Mouse (Mus musculus): ENCODE measurements at regions not wholly inside any gene's neighbourhood (a gene's known extent, or its start where the extent isn't known, plus 50 kb on each side); places are given as distances from the start of the nearest gene placed in this dataset.
A peak's percentile ranks its signal among the peaks of the same experiment; 100 is the strongest.

- no peaks in the 10 kb centered on the region for H3K4me1 ChIP-seq
- H3K27me3 ChIP-seq: no peaks in the 10 kb centered on the region
- no peaks in the 10 kb centered on the region for H3K9me3 ChIP-seq (replicated peaks)
- H3K4me2 ChIP-seq (replicated peaks): no peak overlapping the region
- no peak overlapping the region for H3K4me3 ChIP-seq
- H3K27ac ChIP-seq: no peak overlapping the region
- no peak overlapping the region for H3K9ac ChIP-seq
- no peaks in the 10 kb centered on the region for H3K36me3 ChIP-seq
- 72% methylated on average over 8 of the region's 8 CpGs for WGBS
- no peak for ATAC-seq (ENCODE audit: low FRiP score)
These were observed 243.7 kb upstream of the Spag17 start for GRCm38 (mm10) chr3:99641343-99642106.

GRCm38 (mm10) chr3:99644910-99645309, 240.3 kb upstream of the Spag17 start:
- no peak for ATAC-seq (ENCODE audit: low FRiP score)
- H3K4me3 ChIP-seq: no peak overlapping the region
- 80% methylated on average over 1 of the region's 1 CpGs for WGBS

GRCm38 (mm10) chr3:99645318-99645717, 239.9 kb upstream of the Spag17 start:
- peak; percentile 56; the same call in 1 of the 2 replicates for ATAC-seq (ENCODE audit: low FRiP score)
- no peaks in the 10 kb centered on the region for H3K4me1 ChIP-seq
- H3K4me2 ChIP-seq (replicated peaks): no peak overlapping the region
- no peaks in the 10 kb centered on the region for H3K9me3 ChIP-seq (replicated peaks)
- H3K27ac ChIP-seq: no peak overlapping the region
- no peak overlapping the region for H3K9ac ChIP-seq
- H3K4me3 ChIP-seq: no peak overlapping the region
- 83% methylated on average over 4 of the region's 4 CpGs for WGBS
- H3K36me3 ChIP-seq: no peaks in the 10 kb centered on the region
- no peaks in the 10 kb centered on the region for H3K27me3 ChIP-seq

More at GRCm38 (mm10) chr3:99644910-99645309, 240.3 kb upstream of the Spag17 start:
- Histone ChIP-seq H3K27ac (no peak overlapping the region), H3K36me3 (no peaks in the 10 kb centered on the region), H3K27me3 (no peaks in the 10 kb centered on the region), H3K4me1 (no peaks in the 10 kb centered on the region), H3K9me3 (replicated peaks) (no peaks in the 10 kb centered on the region), H3K9ac (no peak overlapping the region), H3K4me2 (replicated peaks) (no peak overlapping the region)

GRCm38 (mm10) chr3:99657617-99658016, 227.6 kb upstream of the Spag17 start:
- 91% methylated on average over 5 of the region's 5 CpGs for WGBS
- Histone ChIP-seq H3K27ac (no peak overlapping the region), H3K36me3 (no peaks in the 10 kb centered on the region), H3K4me1 (no peaks in the 10 kb centered on the region), H3K4me3 (no peak overlapping the region), H3K27me3 (no peaks in the 10 kb centered on the region), H3K4me2 (replicated peaks) (no peak overlapping the region), H3K9ac (no peak overlapping the region), H3K9me3 (replicated peaks) (no peaks in the 10 kb centered on the region)
- no peak for ATAC-seq (ENCODE audit: low FRiP score)

- H3K4me2 ChIP-seq (replicated peaks): no peak overlapping the region
- no peak overlapping the region for H3K9ac ChIP-seq
- H3K9me3 ChIP-seq (replicated peaks): no peaks in the 10 kb centered on the region
- H3K36me3 ChIP-seq: no peaks in the 10 kb centered on the region
- 72% methylated on average over 6 of the region's 6 CpGs for WGBS
- H3K4me1 ChIP-seq: no peaks in the 10 kb centered on the region
- ATAC-seq (ENCODE audit: low FRiP score): no peak
- H3K27ac ChIP-seq: no peak overlapping the region
- H3K4me3 ChIP-seq: no peak overlapping the region
- no peaks in the 10 kb centered on the region for H3K27me3 ChIP-seq
These were observed 221.4 kb upstream of the Spag17 start for GRCm38 (mm10) chr3:99663783-99664182.

- no peak overlapping the region for H3K9ac ChIP-seq
- no peak overlapping the region for H3K4me2 ChIP-seq (replicated peaks)
- H3K36me3 ChIP-seq: no peaks in the 10 kb centered on the region
- no peaks in the 10 kb centered on the region for H3K9me3 ChIP-seq (replicated peaks)
- no peak overlapping the region for H3K27ac ChIP-seq
- 74% methylated on average over 5 of the region's 5 CpGs for WGBS
- no peaks in the 10 kb centered on the region for H3K4me1 ChIP-seq
- no peak for ATAC-seq (ENCODE audit: low FRiP score)
- no peak overlapping the region for H3K4me3 ChIP-seq
- no peaks in the 10 kb centered on the region for H3K27me3 ChIP-seq
These were observed 219.8 kb upstream of the Spag17 start for GRCm38 (mm10) chr3:99665363-99665762.

GRCm38 (mm10) chr3:99665902-99666768, 219.1 kb upstream of the Spag17 start:
- Histone ChIP-seq H3K27me3 (no peaks in the 10 kb centered on the region), H3K27ac (no peak overlapping the region), H3K4me1 (no peaks in the 10 kb centered on the region), H3K9me3 (replicated peaks) (no peaks in the 10 kb centered on the region), H3K9ac (no peak overlapping the region), H3K4me3 (no peak overlapping the region), H3K36me3 (no peaks in the 10 kb centered on the region), H3K4me2 (replicated peaks) (no peak overlapping the region)
- no peak for ATAC-seq (ENCODE audit: low FRiP score)
- 34% methylated on average over 10 of the region's 10 CpGs for WGBS

GRCm38 (mm10) chr3:99674145-99674544, 211.1 kb upstream of the Spag17 start:
- H3K9ac ChIP-seq: no peak overlapping the region
- H3K9me3 ChIP-seq (replicated peaks): no peaks in the 10 kb centered on the region
- no peak overlapping the region for H3K4me3 ChIP-seq
- no peaks in the 10 kb centered on the region for H3K4me1 ChIP-seq
- H3K27me3 ChIP-seq: no peaks in the 10 kb centered on the region
- no peaks in the 10 kb centered on the region for H3K36me3 ChIP-seq
- H3K4me2 ChIP-seq (replicated peaks): no peak overlapping the region
- 90% methylated on average over 2 of the region's 2 CpGs for WGBS
- no peak overlapping the region for H3K27ac ChIP-seq
- ATAC-seq (ENCODE audit: low FRiP score): no peak

- Histone ChIP-seq H3K27me3 (no peaks in the 10 kb centered on the region), H3K36me3 (no peaks in the 10 kb centered on the region), H3K9ac (no peak overlapping the region), H3K4me1 (no peaks in the 10 kb centered on the region), H3K27ac (no peak overlapping the region), H3K4me3 (no peak overlapping the region), H3K4me2 (replicated peaks) (no peak overlapping the region), H3K9me3 (replicated peaks) (no peaks in the 10 kb centered on the region)
- WGBS: 87% methylated on average over 4 of the region's 4 CpGs
- ATAC-seq (ENCODE audit: low FRiP score): no peak
These were observed 175.7 kb upstream of the Spag17 start for GRCm38 (mm10) chr3:99709506-99709905.

GRCm38 (mm10) chr3:99716381-99716780, 168.8 kb upstream of the Spag17 start:
- ATAC-seq (ENCODE audit: low FRiP score): no peak
- Histone ChIP-seq H3K27ac (no peak overlapping the region), H3K9ac (no peak overlapping the region), H3K27me3 (no peaks in the 10 kb centered on the region), H3K4me2 (replicated peaks) (no peak overlapping the region), H3K4me1 (no peaks in the 10 kb centered on the region), H3K4me3 (no peak overlapping the region), H3K9me3 (replicated peaks) (no peaks in the 10 kb centered on the region), H3K36me3 (no peaks in the 10 kb centered on the region)
- 60% methylated on average over 4 of the region's 4 CpGs for WGBS

GRCm38 (mm10) chr3:99738093-99738803, 147.0 kb upstream of the Spag17 start:
- Histone ChIP-seq H3K9ac (no peak overlapping the region), H3K4me3 (no peak overlapping the region), H3K9me3 (replicated peaks) (no peaks in the 10 kb centered on the region), H3K27ac (no peak overlapping the region), H3K4me1 (no peaks in the 10 kb centered on the region), H3K36me3 (no peaks in the 10 kb centered on the region), H3K27me3 (no peaks in the 10 kb centered on the region), H3K4me2 (replicated peaks) (no peak overlapping the region)
- ATAC-seq (ENCODE audit: low FRiP score): no peak
- WGBS: 80% methylated on average over 3 of the region's 3 CpGs

- Histone ChIP-seq H3K36me3 (no peaks in the 10 kb centered on the region), H3K4me1 (no peaks in the 10 kb centered on the region), H3K9me3 (replicated peaks) (no peaks in the 10 kb centered on the region), H3K4me2 (replicated peaks) (no peak overlapping the region), H3K4me3 (no peak overlapping the region), H3K27me3 (no peaks in the 10 kb centered on the region), H3K27ac (no peak overlapping the region), H3K9ac (no peak overlapping the region)
- no peak for ATAC-seq (ENCODE audit: low FRiP score)
- WGBS: 70% methylated on average over 7 of the region's 7 CpGs
These were observed 145.6 kb upstream of the Spag17 start for GRCm38 (mm10) chr3:99739654-99740053.
